Mouse (Mus musculus): ENCODE measurements around the gene Fosb. TPM values are rescaled to one million over a fixed set of nuclear protein-coding genes. Genes with fewer than 3 reads are reported as not detected.

Gene Fosb
- 1.3 TPM for polyA plus RNA-seq (2014; fragmentation: Illumina TruSeq; extraction: RNeasy Lipid Tissue Mini Kit (QIAGEN cat#74804); ENCODE audit: insufficient read depth, low read depth, low replicate concordance)

GRCm38 (mm10) chr7:19309884-19310641, at the start of gene Fosb:
TSS of gene Fosb (minus strand) at chr7:19310051.

GRCm38 (mm10) chr7:19359299-19359891, 49.5 kb upstream of the Fosb start, which contains the start of the genes Cd3eap and Ppp1r13l:
TSS of gene Cd3eap (minus strand) at chr7:19359483.
TSS of gene Ppp1r13l (plus strand) at chr7:19359749.

GRCm38 (mm10) chr7:19344237-19344847, 34.5 kb upstream of the Fosb start, which contains the start of gene Ercc1:
TSS of gene Ercc1 (plus strand) at chr7:19344778.

DNA sequence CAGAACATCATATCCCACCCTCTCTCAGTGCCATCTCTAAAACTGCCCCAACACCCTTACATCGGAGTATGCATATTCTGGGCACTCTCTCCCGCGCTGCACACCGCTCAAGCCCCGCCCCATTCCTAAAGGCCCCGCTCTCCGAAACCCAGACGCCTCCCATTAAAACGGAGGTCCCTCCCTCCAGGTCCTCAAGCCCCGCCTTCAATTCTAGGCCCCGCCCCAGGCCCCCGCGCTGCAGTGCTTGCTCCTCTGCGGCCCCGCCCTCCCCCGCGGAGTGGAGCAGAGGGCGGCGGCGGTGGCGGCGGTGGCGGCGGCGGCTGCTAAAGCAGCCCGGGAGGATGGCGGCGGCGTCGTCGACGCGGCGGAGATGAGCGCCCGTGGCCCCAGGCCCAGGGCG, 27.5 kb downstream of the Fosb start, which contains the start of gene Rtn2:
Gene Rtn2, plus strand, starts transcription at position 240 of the 400 bp plus-strand sequence.

GRCm38 (mm10) chr7:19279581-19280114, 30.2 kb downstream of the Fosb start, which contains the start of gene Ppm1n:
TSS of gene Ppm1n (minus strand) at chr7:19280064.

GRCm38 (mm10) chr7:19271238-19272172, 38.3 kb downstream of the Fosb start, which contains the start of gene Vasp:
TSS of gene Vasp (minus strand) at chr7:19271817.

Other genes with a start within 250 kb of the Fosb start
- 27.0 TPM for gene Dmwd, start 233.8 kb downstream of the Fosb start, polyA plus RNA-seq (2014; fragmentation: Illumina TruSeq; extraction: RNeasy Lipid Tissue Mini Kit (QIAGEN cat#74804); ENCODE audit: insufficient read depth, low read depth, low replicate concordance)
- 30.8 TPM for gene Dmpk, start 226.2 kb downstream of the Fosb start, polyA plus RNA-seq (2014; fragmentation: Illumina TruSeq; extraction: RNeasy Lipid Tissue Mini Kit (QIAGEN cat#74804); ENCODE audit: insufficient read depth, low read depth, low replicate concordance)
- 6.2 TPM for gene Six5, start 215.5 kb downstream of the Fosb start, polyA plus RNA-seq (2014; fragmentation: Illumina TruSeq; extraction: RNeasy Lipid Tissue Mini Kit (QIAGEN cat#74804); ENCODE audit: insufficient read depth, low read depth, low replicate concordance)
- not detected for gene Gm4969, start 191.7 kb downstream of the Fosb start, polyA plus RNA-seq (2014; fragmentation: Illumina TruSeq; extraction: RNeasy Lipid Tissue Mini Kit (QIAGEN cat#74804); ENCODE audit: insufficient read depth, low read depth, low replicate concordance)
- gene Fbxo46, start 190.2 kb downstream of the Fosb start, polyA plus RNA-seq (2014; fragmentation: Illumina TruSeq; extraction: RNeasy Lipid Tissue Mini Kit (QIAGEN cat#74804); ENCODE audit: insufficient read depth, low read depth, low replicate concordance): 5.1 TPM
- 6.5 TPM for gene Qpctl, start 160.8 kb downstream of the Fosb start, polyA plus RNA-seq (2014; fragmentation: Illumina TruSeq; extraction: RNeasy Lipid Tissue Mini Kit (QIAGEN cat#74804); ENCODE audit: insufficient read depth, low read depth, low replicate concordance)
- gene Snrpd2, start 160.3 kb downstream of the Fosb start, polyA plus RNA-seq (2014; fragmentation: Illumina TruSeq; extraction: RNeasy Lipid Tissue Mini Kit (QIAGEN cat#74804); ENCODE audit: insufficient read depth, low read depth, low replicate concordance): 65.6 TPM
- gene Gipr, start 143.9 kb downstream of the Fosb start, polyA plus RNA-seq (2014; fragmentation: Illumina TruSeq; extraction: RNeasy Lipid Tissue Mini Kit (QIAGEN cat#74804); ENCODE audit: insufficient read depth, low read depth, low replicate concordance): 0.12 TPM
- gene Eml2, start 133.6 kb downstream of the Fosb start, polyA plus RNA-seq (2014; fragmentation: Illumina TruSeq; extraction: RNeasy Lipid Tissue Mini Kit (QIAGEN cat#74804); ENCODE audit: insufficient read depth, low read depth, low replicate concordance): 40.3 TPM
- gene Gpr4, start 97.5 kb downstream of the Fosb start, polyA plus RNA-seq (2014; fragmentation: Illumina TruSeq; extraction: RNeasy Lipid Tissue Mini Kit (QIAGEN cat#74804); ENCODE audit: insufficient read depth, low read depth, low replicate concordance): 4.3 TPM
- gene Opa3, start 81.7 kb downstream of the Fosb start, polyA plus RNA-seq (2014; fragmentation: Illumina TruSeq; extraction: RNeasy Lipid Tissue Mini Kit (QIAGEN cat#74804); ENCODE audit: insufficient read depth, low read depth, low replicate concordance): 14.0 TPM
- gene Vasp, start 38.2 kb downstream of the Fosb start, polyA plus RNA-seq (2014; fragmentation: Illumina TruSeq; extraction: RNeasy Lipid Tissue Mini Kit (QIAGEN cat#74804); ENCODE audit: insufficient read depth, low read depth, low replicate concordance): 88.6 TPM
- gene Ppm1n, start 30.0 kb downstream of the Fosb start, polyA plus RNA-seq (2014; fragmentation: Illumina TruSeq; extraction: RNeasy Lipid Tissue Mini Kit (QIAGEN cat#74804); ENCODE audit: insufficient read depth, low read depth, low replicate concordance): not detected
- gene Rtn2, start 27.4 kb downstream of the Fosb start, polyA plus RNA-seq (2014; fragmentation: Illumina TruSeq; extraction: RNeasy Lipid Tissue Mini Kit (QIAGEN cat#74804); ENCODE audit: insufficient read depth, low read depth, low replicate concordance): 22.9 TPM
- 27.7 TPM for gene Ercc1, start 34.7 kb upstream of the Fosb start, polyA plus RNA-seq (2014; fragmentation: Illumina TruSeq; extraction: RNeasy Lipid Tissue Mini Kit (QIAGEN cat#74804); ENCODE audit: insufficient read depth, low read depth, low replicate concordance)
- 5.7 TPM for gene Cd3eap, start 49.4 kb upstream of the Fosb start, polyA plus RNA-seq (2014; fragmentation: Illumina TruSeq; extraction: RNeasy Lipid Tissue Mini Kit (QIAGEN cat#74804); ENCODE audit: insufficient read depth, low read depth, low replicate concordance)
- 2.5 TPM for gene Ppp1r13l, start 49.7 kb upstream of the Fosb start, polyA plus RNA-seq (2014; fragmentation: Illumina TruSeq; extraction: RNeasy Lipid Tissue Mini Kit (QIAGEN cat#74804); ENCODE audit: insufficient read depth, low read depth, low replicate concordance)
- gene Ercc2, start 72.0 kb upstream of the Fosb start, polyA plus RNA-seq (2014; fragmentation: Illumina TruSeq; extraction: RNeasy Lipid Tissue Mini Kit (QIAGEN cat#74804); ENCODE audit: insufficient read depth, low read depth, low replicate concordance): 14.0 TPM
- 7.1 TPM for gene Klc3, start 94.1 kb upstream of the Fosb start, polyA plus RNA-seq (2014; fragmentation: Illumina TruSeq; extraction: RNeasy Lipid Tissue Mini Kit (QIAGEN cat#74804); ENCODE audit: insufficient read depth, low read depth, low replicate concordance)
- gene Ckm, start 94.7 kb upstream of the Fosb start, polyA plus RNA-seq (2014; fragmentation: Illumina TruSeq; extraction: RNeasy Lipid Tissue Mini Kit (QIAGEN cat#74804); ENCODE audit: insufficient read depth, low read depth, low replicate concordance): 26.2 TPM
- 9.0 TPM for gene Mark4, start 148.8 kb upstream of the Fosb start, polyA plus RNA-seq (2014; fragmentation: Illumina TruSeq; extraction: RNeasy Lipid Tissue Mini Kit (QIAGEN cat#74804); ENCODE audit: insufficient read depth, low read depth, low replicate concordance)
- gene Exoc3l2, start 153.3 kb upstream of the Fosb start, polyA plus RNA-seq (2014; fragmentation: Illumina TruSeq; extraction: RNeasy Lipid Tissue Mini Kit (QIAGEN cat#74804); ENCODE audit: insufficient read depth, low read depth, low replicate concordance): 1.3 TPM
- 6.7 TPM for gene Bloc1s3, start 198.3 kb upstream of the Fosb start, polyA plus RNA-seq (2014; fragmentation: Illumina TruSeq; extraction: RNeasy Lipid Tissue Mini Kit (QIAGEN cat#74804); ENCODE audit: insufficient read depth, low read depth, low replicate concordance)
- 58.3 TPM for gene Trappc6a, start 198.3 kb upstream of the Fosb start, polyA plus RNA-seq (2014; fragmentation: Illumina TruSeq; extraction: RNeasy Lipid Tissue Mini Kit (QIAGEN cat#74804); ENCODE audit: insufficient read depth, low read depth, low replicate concordance)
- gene Nkpd1, start 207.8 kb upstream of the Fosb start, polyA plus RNA-seq (2014; fragmentation: Illumina TruSeq; extraction: RNeasy Lipid Tissue Mini Kit (QIAGEN cat#74804); ENCODE audit: insufficient read depth, low read depth, low replicate concordance): 0.13 TPM

Measured in lung, adult 10 weeks (tissue).